Mouse (Mus musculus) G1E (cell line): Measurements from ENCODE around the gene Speer4b.

Experiments
- CTCF ChIP-seq: IDR thresholded peaks from 2 replicates; pipeline ENCODE4 v1.5.1; 2012; ENCODE audit warnings: low read depth, low read length, inconsistent platforms, mixed read lengths
- GATA1 ChIP-seq: IDR thresholded peaks from 2 replicates; pipeline ENCODE4 v1.6.1; 2012; ENCODE audit warnings: borderline replicate concordance, low read length, inconsistent platforms, mixed read lengths
- GATA2 ChIP-seq: IDR thresholded peaks from 2 replicates; pipeline ENCODE4 v1.6.1; 2012; ENCODE audit warnings: low read depth, low read length, inconsistent platforms, borderline replicate concordance
- POLR2AphosphoS5 ChIP-seq: IDR thresholded peaks from 2 replicates; pipeline ENCODE4 v1.6.1; 2012; ENCODE audit warnings: low read depth, low read length, inconsistent platforms; ENCODE audit not compliant: insufficient replicate concordance
- TAL1 ChIP-seq: conservative IDR thresholded peaks from 2 replicates; pipeline ENCODE4 v1.6.1; 2012; ENCODE audit warnings: low read depth, low read length, inconsistent platforms, mixed read lengths

DNA sequence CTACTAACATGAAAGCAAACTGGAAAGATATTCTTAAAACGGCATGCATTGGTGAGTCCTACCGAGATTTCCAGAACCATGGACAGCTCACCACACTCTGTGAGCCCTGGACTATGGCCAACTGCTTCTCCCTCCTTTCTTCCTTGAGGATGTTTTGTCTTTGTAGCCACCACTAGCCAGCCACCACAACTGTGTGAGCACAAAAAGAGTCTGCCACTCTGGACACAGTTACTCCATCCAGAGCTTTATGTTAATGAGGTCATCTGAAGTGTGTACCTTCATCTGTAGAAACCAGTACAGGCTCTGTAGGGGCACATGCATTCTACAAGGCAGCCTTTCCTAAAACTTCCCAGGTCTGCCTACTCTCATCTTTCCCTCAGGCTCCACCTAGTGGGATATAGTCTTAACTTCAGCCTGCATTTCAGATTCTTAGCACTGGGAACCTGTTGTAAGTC lies 43.6 kb upstream of the Speer4b start:
- TF ChIP-seq GATA1 (no peak), CTCF (no peak), TAL1 (no peak), GATA2 (no peak), POLR2AphosphoS5 (no peak)
